Mouse (Mus musculus): ENCODE measurements around the gene Chn2. TPM values are rescaled to one million over a fixed set of nuclear protein-coding genes. Genes with fewer than 3 reads are reported as not detected.

Chn2 gene
- total RNA-seq, 2 experiments from 2014 or later: 55.3 to 56.6 TPM

DNA sequence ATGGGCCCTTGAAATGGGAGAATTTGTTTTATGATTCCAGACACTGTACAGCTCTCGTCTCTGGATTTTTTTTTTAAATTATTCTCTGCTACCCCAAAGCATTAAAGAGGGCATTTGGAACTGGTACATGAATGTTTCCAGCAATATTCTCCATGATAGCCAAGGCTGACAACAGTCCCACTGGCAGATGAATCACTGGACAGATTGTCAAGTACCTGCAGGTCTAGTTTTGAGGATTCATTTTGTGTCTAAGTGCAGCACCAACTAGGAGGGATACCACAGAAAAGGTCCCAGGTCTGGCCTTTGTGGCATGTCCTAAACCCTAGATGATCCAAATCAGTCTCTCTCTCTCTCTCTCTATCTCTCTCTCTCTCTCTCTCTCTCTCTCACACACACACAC is 89.3 kb downstream of the Chn2 start:
- intact Hi-C loops (cut with DNase I): loop anchor here (10.0 kb wide), 1 partner anchor 1314 kb away; no protein-coding TSS in a partner anchor
- no peak for DNase-seq (ENCODE audit: extremely low spot score in 1 of 2, low spot score in 2 of 2)

DNA sequence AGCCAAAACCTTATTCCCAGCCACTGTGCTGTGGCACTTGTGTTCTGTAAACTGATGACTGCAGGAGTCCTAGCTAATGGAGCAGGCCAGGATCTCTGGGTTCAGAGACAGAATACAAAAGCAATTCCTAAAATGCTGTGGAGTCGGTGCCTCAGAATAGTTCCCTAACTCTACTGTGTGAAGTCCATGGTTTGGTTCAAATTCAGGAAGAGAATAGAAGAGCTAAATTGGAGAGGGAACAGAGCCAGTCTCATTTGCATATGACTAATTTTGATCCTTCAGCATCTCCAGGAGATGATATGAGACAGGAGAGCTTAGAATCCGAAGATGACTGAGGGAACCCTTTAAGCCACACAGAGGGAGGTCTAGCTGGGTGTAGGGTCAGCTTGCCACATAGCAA is 90.2 kb downstream of the Chn2 start:
- peak in 1 of 2 experiments; percentile 38 for DNase-seq (ENCODE audit: extremely low spot score in 1 of 2, low spot score in 2 of 2)
- intact Hi-C loops (cut with DNase I): loop anchor here (10.0 kb wide), 1 partner anchor 1315 kb away; no protein-coding TSS in a partner anchor

DNA sequence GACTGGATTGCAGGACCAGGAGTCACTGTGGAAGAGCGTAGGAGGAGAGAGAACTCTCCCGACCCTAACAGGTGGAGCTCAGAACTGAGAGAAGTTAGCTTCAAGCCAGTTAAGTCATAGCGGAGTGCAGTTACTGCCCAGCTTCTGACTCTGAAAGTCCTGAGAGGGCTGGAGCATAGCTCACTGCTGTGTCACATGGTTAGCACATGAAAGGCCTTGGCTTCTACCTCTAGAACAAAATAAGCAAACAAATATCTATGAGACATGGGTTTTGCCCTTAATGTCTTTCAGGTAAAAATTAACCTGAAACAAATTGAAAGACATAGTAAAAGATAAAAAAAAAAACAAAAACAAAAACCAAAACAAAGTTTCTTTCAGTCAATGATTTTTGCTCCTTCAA is 91.5 kb downstream of the Chn2 start:
- DNase-seq (ENCODE audit: extremely low spot score in 1 of 2, low spot score in 2 of 2): no peak
- intact Hi-C loops (cut with DNase I): no loop called here

DNA sequence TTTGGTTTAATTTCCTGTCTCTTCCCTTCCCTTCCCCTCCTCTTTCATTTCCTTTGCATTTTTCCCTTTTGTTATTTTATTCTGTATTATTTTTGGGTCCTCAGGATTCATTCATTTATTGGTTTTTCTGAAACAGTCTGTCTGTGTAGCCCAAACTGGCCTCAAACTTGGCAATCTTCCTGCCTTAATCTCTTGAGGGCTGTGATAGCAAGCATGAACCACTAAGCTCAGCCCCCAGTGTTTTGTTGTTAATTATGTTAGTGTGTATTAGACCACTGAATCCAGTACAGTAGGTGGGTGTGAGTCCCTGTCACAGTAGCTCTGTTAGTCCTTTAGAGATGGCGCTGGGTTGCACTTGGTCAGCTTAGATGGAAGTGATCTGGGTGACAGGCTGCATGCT is 93.2 kb downstream of the Chn2 start:
- intact Hi-C loops (cut with DNase I): no loop called here
- no peak for DNase-seq (ENCODE audit: extremely low spot score in 1 of 2, low spot score in 2 of 2)

DNA sequence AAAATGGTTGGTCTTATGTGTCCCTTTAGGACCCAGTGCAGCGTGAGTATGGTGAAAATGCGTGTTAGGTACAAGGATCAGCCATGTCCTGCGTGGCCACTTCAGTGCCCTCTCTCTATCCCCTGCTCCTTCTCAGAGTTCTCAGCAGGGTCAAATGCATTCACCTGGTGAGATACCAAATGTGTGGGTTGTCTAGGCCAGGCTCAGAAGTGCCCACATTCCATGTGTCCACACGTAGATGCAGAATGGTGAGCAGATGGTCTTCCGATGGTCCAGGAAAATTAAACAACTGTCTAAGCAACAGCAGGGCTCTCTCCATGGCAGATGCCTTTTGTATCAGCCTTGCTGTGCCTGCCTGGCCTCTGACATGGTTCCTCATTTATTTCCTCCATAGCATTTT is 93.9 kb downstream of the Chn2 start:
- intact Hi-C loops (cut with DNase I): no loop called here
- no peak for DNase-seq (ENCODE audit: extremely low spot score in 1 of 2, low spot score in 2 of 2)

DNA sequence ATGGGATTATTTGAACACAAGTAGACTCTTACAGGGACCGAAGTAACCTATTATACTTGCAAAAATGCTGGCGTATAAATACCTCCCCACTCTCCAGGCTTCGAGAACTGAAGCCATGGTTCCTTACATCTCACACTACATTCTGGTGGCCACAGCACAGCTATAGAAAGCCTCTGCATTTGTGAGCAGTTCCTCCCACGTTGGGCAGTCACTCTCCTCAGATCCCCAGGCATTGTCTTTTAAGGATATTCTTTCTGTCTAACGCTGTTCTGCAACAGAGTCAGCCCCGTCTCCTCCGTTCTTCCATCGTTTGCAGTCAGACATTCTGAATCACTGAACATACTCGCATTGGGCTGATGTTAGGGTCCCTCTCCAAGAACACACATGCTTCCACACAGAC is 98.8 kb downstream of the Chn2 start:
- no peak for DNase-seq (ENCODE audit: extremely low spot score in 1 of 2, low spot score in 2 of 2)
- intact Hi-C loops (cut with DNase I): no loop called here

DNA sequence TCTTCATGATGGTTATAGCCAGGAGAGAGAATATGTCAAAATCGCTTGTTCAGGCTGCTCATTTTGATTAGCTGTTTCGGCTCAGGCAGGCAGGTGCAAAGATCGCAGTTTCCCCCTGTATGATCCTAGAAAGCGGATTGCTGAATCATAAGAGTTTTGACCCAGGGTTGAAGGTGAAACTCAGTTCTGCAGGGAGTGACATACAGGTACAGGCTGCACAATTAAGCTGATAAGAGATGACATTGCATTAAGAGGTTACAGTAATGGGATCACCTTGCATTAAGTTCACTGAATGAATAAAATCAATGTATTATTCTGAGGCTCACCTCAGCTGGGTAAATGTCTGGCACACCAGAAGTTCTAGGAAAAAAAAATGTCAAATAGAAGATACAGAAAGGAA is 101.1 kb downstream of the Chn2 start:
- intact Hi-C loops (cut with DNase I): no loop called here

DNA sequence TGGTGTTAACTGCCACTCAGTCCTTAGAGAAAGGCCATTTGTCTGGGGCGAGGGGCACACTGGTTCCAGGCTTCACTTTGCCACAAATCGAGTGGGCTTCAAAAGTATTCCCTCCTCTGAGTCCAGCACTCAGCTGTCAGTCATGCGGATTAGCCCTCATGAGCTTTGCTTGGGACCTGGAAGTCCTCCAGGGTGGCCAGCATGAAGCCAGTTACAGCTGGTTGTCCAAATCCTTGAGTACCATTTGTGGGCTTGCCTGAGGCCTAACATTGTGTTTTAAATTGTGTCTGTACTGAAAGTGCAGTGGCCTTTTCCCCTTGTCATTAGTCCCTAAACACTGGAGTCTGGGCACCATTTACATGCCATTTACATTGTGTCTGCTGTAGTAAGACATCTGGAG is 101.8 kb downstream of the Chn2 start:
- no peak for DNase-seq (ENCODE audit: extremely low spot score in 1 of 2, low spot score in 2 of 2)
- intact Hi-C loops (cut with DNase I): no loop called here

More for the DNA sequence above, 101.1 kb downstream of the Chn2 start:
- DNase-seq (ENCODE audit: extremely low spot score in 1 of 2, low spot score in 2 of 2): no peak

DNA sequence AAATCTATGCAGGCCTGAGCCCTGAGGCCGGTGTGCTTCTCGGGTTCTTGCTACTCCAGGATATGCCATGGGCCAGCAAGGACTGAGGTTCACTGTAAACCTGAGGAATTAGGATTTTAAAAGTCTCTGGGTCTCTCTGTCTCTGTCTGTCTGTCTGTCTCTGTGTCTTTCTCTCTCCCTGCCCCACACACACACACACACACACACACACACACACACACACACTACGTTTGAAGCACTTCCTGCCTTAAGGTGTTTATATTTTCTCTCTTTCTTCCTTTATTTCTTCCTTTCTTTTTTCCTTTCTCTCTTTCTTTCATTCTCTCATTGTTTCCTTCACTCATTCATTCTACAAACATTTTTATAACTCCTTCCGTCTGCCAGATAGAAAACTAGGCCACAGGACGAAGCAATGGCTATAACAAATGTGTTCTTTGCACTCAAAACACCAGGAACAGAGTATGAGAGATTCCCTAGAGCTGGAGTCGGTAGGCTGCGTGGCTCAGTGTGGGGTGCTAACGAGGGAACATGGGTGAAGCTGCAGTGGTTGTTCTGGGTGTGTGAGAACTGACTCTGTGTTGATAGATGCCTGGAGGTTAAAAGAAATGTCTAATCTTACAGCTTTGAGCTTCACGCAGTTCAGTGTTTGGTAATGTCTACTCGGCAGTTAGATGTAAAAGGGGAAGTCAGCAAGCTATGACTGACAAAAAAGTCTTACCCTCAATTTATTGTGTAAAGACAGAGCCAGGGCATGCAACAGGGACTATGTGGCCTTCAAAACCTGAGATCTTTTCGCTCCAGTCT is 103.7 kb downstream of the Chn2 start:
- intact Hi-C loops (cut with DNase I): no loop called here
- DNase-seq (ENCODE audit: extremely low spot score in 1 of 2, low spot score in 2 of 2): no peak

DNA sequence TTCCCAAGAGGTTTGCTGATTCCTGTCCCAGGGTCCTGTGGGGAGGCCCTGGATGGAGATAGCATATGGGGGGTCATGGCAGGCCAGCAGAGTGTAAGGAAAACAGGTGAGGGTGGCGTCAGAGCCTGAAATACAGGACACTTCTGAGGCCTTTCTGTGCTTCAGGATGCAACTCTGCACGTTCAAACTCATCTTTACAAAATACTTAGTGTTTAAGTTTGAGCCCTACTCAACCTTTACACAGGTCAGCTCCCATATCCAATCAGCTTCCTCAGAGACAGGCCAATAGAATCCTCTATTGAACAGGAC is 104.3 kb downstream of the Chn2 start:
- intact Hi-C loops (cut with DNase I): no loop called here
- DNase-seq (ENCODE audit: extremely low spot score in 1 of 2, low spot score in 2 of 2): no peak

DNA sequence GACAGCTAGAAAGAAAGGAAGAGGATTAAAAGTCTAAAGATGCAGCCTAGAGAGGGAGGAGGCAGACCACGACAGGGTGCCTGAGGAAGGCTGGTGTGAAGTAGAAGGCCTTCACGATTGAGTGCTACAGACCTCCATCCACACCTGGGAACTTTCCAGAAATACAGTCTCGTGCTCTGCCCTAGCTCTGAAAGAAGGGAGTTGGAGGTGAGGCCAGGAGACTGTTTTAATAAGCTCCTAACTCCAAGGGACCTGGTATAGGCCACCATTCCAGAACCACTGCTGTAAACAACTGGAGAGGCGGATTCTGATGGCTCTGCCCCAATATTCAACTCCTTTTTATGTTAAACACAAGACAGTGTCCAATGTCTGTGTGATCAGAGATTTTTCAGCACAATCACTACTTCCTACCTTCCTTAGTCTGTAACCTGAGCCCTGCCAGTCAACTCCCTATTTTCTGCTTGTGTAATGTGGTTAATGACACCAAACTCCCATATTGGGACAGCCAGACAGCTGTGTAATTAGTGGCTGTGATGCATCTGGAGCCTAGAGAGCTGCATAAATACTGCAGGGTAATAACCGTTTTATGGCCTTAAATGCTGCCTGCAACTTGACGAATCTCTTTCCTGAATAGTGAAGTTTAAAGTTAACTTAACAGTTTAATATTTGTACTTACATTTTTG is 109.6 kb downstream of the Chn2 start:
- no peak for DNase-seq (ENCODE audit: extremely low spot score in 1 of 2, low spot score in 2 of 2)
- intact Hi-C loops (cut with DNase I): no loop called here

DNA sequence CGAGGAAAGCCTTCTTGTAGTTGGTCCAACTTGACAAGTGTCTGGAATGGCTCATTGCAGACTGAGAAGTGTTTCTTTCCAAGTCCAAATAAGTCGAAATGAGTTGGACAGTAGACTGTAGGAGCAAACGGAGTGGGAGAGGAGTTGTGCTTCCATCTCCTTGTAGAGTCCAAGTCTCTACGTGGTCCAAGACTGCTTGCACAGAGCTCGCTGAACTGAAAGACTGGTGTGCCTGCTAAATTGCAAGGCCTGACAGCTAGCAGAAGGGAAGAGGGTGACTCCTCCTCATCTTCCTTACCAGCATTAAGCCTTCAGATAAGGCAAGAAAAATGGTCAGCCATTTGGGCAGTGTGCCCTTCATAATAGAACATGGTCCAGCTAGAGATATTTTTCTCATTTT is 111.5 kb downstream of the Chn2 start:
- intact Hi-C loops (cut with DNase I): no loop called here
- no peak for DNase-seq (ENCODE audit: extremely low spot score in 1 of 2, low spot score in 2 of 2)

DNA sequence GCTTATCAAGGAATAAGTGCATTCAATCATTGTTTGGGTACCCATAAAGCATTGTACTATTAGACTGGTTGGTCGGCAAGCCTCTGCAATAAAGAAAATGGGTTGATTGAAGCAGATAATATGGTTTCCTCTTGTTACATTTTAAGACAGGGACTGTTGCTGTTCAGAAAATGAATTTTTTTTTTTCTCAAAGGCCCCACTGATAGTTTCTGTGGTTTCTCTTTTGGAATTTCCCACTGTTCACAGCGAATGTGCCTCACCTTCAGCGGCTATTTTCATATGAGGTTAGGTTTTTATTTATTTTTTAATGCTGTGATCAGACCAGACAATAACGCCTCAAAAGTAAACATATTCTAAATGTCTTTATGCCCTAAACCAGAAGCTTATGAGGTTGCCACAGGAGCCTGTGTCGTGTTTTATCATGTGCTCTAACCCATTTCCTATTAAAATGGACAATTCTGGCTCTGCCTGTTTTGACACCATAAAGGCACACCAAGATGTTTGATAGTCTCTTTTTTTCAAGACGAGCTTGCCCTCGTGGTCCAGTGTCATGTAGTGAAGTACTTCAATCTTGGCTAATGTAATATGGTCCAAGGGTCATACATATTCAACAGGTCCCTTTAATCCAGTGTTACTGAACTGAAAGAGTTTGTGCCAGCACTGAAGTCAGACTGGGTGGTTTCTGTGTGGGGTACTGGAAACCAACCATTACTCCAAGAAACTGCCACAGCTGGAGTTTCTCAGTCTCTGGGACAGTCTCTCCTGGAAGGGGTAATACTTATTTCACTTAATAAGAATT is 112.3 kb downstream of the Chn2 start:
- intact Hi-C loops (cut with DNase I): no loop called here
- no peak for DNase-seq (ENCODE audit: extremely low spot score in 1 of 2, low spot score in 2 of 2)

DNA sequence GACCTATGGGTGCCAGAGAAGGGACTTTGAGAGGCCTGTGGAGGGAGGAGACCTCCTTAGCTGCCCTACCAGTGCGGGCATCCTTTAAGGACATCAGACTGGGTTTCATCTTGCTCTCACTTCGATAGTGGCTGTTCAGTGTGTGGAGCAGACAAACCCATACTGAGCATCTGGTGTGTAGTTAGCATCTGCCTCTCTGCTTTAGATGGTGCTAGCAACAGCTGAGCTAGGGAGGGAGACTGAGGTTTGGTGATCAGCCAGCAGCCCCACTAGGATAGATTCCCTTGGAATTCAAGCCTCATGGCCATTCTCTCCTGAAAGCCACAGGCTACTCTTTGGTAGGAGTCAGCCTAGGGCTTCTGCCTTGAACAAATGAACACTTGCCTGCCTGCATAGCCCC is 117.7 kb downstream of the Chn2 start:
- intact Hi-C loops (cut with DNase I): no loop called here
- no peak for DNase-seq (ENCODE audit: extremely low spot score in 1 of 2, low spot score in 2 of 2)

DNA sequence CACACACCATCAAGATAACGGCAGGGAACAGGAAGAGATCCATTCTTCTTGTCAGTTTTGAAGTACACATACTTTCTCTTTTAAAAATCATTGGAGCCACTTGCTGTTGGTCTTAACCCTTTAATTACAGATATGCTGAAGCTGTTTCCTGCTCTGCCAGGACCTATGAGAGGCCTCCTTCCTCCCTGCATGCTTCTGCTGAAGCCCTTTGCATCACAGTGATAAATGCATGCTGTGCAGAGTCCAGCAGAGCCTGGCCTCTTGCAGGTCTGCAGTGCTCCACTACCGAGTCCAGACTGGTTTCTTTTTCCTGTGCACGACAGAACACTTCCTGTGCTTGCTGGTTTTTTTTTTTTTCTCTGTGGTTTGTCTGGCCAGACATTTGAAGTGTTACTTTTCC is 119.0 kb downstream of the Chn2 start:
- intact Hi-C loops (cut with DNase I): no loop called here
- no peak for DNase-seq (ENCODE audit: extremely low spot score in 1 of 2, low spot score in 2 of 2)

DNA sequence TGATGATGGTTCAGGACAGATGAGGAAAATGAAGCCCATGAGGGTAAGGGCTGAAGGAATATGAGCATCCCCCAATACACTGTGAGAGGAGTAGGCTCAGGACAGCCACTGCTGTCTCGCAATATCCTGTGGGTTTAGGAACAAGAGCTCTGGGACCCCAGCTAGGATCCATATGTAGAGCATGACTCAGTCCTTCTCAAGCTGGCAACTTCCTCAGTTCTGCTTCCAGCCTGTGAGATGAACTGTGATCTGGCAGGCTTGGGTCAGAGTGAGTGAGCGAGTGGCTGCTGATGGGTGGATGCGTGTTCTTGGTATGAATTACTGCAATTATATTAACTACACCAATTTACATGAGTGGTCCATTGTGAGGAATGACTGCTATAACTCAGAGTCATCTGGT is 121.3 kb downstream of the Chn2 start:
- DNase-seq (ENCODE audit: extremely low spot score in 1 of 2, low spot score in 2 of 2): no peak
- intact Hi-C loops (cut with DNase I): no loop called here

DNA sequence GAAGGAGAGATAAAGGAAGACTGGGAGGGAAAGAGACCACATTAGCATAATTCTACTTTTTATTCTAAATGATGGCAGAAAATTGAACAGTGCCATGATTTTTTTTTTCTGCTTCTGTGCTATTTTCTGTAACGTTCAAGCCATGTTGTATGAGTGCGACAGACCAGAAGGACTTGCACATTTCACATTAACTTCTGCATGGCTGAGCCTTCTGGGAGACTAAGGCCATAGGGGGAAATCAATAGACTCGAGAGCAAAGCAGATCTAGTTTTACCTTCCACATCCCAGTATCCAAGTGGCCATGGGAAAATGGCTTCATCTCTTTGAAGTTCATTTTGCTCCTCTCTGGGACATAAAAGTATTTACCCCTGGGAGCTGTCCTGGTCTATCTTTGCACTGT is 121.9 kb downstream of the Chn2 start:
- DNase-seq (ENCODE audit: extremely low spot score in 1 of 2, low spot score in 2 of 2): no peak
- intact Hi-C loops (cut with DNase I): no loop called here

DNA sequence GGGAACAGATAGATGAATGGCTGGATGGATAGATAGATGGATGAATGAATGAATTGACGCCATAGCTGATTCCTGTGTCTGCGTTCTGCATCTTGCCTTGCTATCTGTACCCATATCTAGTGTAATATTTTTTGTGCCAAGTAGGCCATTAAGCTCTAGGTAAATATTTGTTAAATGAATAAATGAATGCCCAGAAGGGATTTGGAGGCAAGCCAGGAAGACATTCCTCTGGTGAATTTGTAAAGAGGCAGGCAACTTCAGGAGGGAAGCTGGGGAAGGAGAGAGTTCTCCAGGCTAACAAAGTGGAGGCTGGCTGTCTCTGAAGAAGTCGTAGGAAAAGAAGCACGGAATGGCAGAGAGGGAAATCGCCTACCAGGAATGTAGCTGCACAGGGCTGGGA is 123.0 kb downstream of the Chn2 start:
- DNase-seq (ENCODE audit: extremely low spot score in 1 of 2, low spot score in 2 of 2): no peak
- intact Hi-C loops (cut with DNase I): no loop called here

DNA sequence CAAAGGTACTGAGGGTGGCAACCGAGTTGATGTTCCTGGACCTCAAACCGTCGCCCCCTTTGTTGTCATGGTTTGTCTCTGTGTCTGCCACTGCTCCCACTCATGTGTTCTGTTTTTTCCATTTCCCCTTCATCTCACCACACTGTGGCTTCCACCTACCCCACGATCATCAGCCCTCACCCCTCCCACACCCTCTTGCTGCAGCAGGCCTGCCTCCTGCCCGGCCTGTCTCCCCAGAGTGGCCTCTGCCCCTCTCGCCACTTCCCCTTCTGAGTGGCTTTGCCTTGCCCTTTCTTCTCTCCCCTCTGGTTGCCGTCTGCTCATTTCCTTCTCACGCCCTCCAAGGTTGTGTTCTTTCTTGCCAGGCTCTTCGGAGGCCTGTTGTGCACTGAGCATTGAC is 123.4 kb downstream of the Chn2 start:
- peak in 1 of 2 experiments; percentile 49 for DNase-seq (ENCODE audit: extremely low spot score in 1 of 2, low spot score in 2 of 2)
- intact Hi-C loops (cut with DNase I): no loop called here

DNA sequence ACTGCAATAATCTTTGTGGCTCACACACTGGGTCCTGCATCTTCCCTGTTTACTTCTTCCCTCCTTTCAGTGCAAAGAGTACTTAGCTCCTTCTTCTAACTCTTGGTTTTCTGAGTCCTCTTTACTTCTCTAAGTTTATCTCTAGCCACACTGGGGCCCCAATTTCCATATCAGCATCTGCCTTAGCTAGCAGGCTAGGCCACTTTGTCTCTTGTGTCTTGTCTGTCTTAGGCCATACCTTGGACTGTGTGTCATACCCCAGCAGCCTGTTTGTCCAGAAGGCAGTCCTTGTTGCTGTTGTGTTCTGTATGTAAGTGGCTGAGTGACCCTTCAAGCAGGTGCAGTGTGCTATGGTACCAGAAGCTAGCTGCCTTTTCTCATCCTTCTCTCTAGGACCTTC is 124.3 kb downstream of the Chn2 start:
- intact Hi-C loops (cut with DNase I): no loop called here
- no peak for DNase-seq (ENCODE audit: extremely low spot score in 1 of 2, low spot score in 2 of 2)

Data from left cerebral cortex, postnatal 10 days (tissue).